Mouse (Mus musculus): ENCODE measurements around the gene Clcn3. TPM values are rescaled to one million over a fixed set of nuclear protein-coding genes. Genes with fewer than 3 reads are reported as not detected.

Clcn3 gene
- polyA plus RNA-seq, 1 experiment from 2014 or later = 44.4 TPM

DNA sequence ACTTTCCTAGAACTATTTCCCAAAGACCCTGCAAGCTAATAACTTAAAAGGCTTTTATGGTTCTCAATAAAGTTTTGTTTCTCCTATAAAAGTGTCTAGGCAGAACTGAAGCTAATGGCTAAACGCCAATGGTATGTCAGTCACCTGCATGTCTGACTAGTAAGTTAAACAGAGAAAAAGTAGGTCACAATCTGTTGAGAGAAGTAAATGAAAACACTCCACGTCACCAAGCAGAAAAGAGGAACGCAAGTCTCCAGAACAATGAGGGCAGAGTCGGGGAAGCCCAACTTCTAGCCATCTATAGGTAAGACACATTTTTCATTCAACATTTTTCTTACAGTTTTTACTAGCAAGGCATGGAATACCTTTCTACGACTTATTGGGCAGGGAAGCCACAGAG is 4.6 kb downstream of the Clcn3 start:
- Histone ChIP-seq H3K9me3 (ENCODE audit: control insufficient read depth, low read length) (no peaks in the 10 kb centered on the region), H3K27ac (ENCODE audit: low read depth, low read length) (no peak overlapping the region), H3K9ac (ENCODE audit: low read length) (no peak overlapping the region), H3K36me3 (ENCODE audit: control insufficient read depth, insufficient read depth, low read length) (no peaks in the 10 kb centered on the region), H3K4me3 (ENCODE audit: low read depth, low read length) (no peak overlapping the region), H3K4me2 (ENCODE audit: low read depth, low read length, severe bottlenecking) (no peak overlapping the region), H3K27me3 (ENCODE audit: control insufficient read depth, insufficient read depth, low read length) (no peaks in the 10 kb centered on the region), H3K4me1 (replicated peaks; ENCODE audit: control insufficient read depth, insufficient read depth, low read length) (no peaks in the 10 kb centered on the region)
- DNase-seq (ENCODE audit: low spot score) = no peak
- ATAC-seq (replicated peaks; ENCODE audit: low FRiP score) = no peak
- 91% methylated on average over 5 of the region's 5 CpGs for WGBS

DNA sequence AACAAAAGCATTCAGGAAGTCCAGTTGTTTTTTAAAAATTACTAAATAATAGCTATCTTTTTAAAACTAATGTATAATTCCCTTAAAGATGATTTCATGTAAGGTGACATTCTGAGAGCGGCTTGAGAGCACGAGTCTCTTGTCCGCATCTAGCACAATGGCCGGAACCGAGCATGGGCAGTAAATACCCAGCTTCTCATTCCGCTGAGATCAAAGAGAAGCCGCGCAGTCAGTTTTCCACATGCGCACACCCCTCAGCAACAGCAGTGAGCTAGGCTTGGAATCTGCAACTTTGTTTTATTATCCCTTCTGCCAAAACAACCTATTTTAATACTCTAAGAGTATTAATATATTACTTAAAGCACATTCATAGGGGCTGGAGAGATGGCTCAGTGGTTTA is 6.3 kb downstream of the Clcn3 start:
- no peak overlapping the region for H3K27ac ChIP-seq (ENCODE audit: low read depth, low read length)
- DNase-seq (ENCODE audit: low spot score) (no peak), ATAC-seq (replicated peaks; ENCODE audit: low FRiP score) (no peak)
- no peaks in the 10 kb centered on the region for H3K36me3 ChIP-seq (ENCODE audit: control insufficient read depth, insufficient read depth, low read length)
- no peaks in the 10 kb centered on the region for H3K4me1 ChIP-seq (replicated peaks; ENCODE audit: control insufficient read depth, insufficient read depth, low read length)
- 80% methylated on average over 9 of the region's 9 CpGs for WGBS
- no peak overlapping the region for H3K4me2 ChIP-seq (ENCODE audit: low read depth, low read length, severe bottlenecking)
- H3K9me3 ChIP-seq (ENCODE audit: control insufficient read depth, low read length) = no peaks in the 10 kb centered on the region
- H3K27me3 ChIP-seq (ENCODE audit: control insufficient read depth, insufficient read depth, low read length) = no peaks in the 10 kb centered on the region
- no peak overlapping the region for H3K4me3 ChIP-seq (ENCODE audit: low read depth, low read length)
- H3K9ac ChIP-seq (ENCODE audit: low read length) = no peak overlapping the region

GRCm38 (mm10) chr8:60974837-60975236 is 8.3 kb downstream of the Clcn3 start:
- no peaks in the 10 kb centered on the region for H3K27me3 ChIP-seq (ENCODE audit: control insufficient read depth, insufficient read depth, low read length)
- no peak overlapping the region for H3K9ac ChIP-seq (ENCODE audit: low read length)
- no peaks in the 10 kb centered on the region for H3K9me3 ChIP-seq (ENCODE audit: control insufficient read depth, low read length)
- H3K4me3 ChIP-seq (ENCODE audit: low read depth, low read length) = no peak overlapping the region
- 84% methylated on average over 2 of the region's 2 CpGs for WGBS
- no peak overlapping the region for H3K27ac ChIP-seq (ENCODE audit: low read depth, low read length)
- no peak for DNase-seq (ENCODE audit: low spot score)
- no peaks in the 10 kb centered on the region for H3K36me3 ChIP-seq (ENCODE audit: control insufficient read depth, insufficient read depth, low read length)
- no peak for ATAC-seq (replicated peaks; ENCODE audit: low FRiP score)
- no peak overlapping the region for H3K4me2 ChIP-seq (ENCODE audit: low read depth, low read length, severe bottlenecking)
- H3K4me1 ChIP-seq (replicated peaks; ENCODE audit: control insufficient read depth, insufficient read depth, low read length) = no peaks in the 10 kb centered on the region

GRCm38 (mm10) chr8:60973448-60973847 is 9.7 kb downstream of the Clcn3 start:
- WGBS = 85% methylated on average over 2 of the region's 2 CpGs
- no peaks in the 10 kb centered on the region for H3K36me3 ChIP-seq (ENCODE audit: control insufficient read depth, insufficient read depth, low read length)
- no peak overlapping the region for H3K4me2 ChIP-seq (ENCODE audit: low read depth, low read length, severe bottlenecking)
- no peaks in the 10 kb centered on the region for H3K9me3 ChIP-seq (ENCODE audit: control insufficient read depth, low read length)
- no peak overlapping the region for H3K27ac ChIP-seq (ENCODE audit: low read depth, low read length)
- H3K9ac ChIP-seq (ENCODE audit: low read length) = no peak overlapping the region
- no peaks in the 10 kb centered on the region for H3K27me3 ChIP-seq (ENCODE audit: control insufficient read depth, insufficient read depth, low read length)
- ATAC-seq (replicated peaks; ENCODE audit: low FRiP score) (no peak), DNase-seq (ENCODE audit: low spot score) (no peak)
- H3K4me3 ChIP-seq (ENCODE audit: low read depth, low read length) = no peak overlapping the region
- H3K4me1 ChIP-seq (replicated peaks; ENCODE audit: control insufficient read depth, insufficient read depth, low read length) = no peaks in the 10 kb centered on the region

- Histone ChIP-seq H3K27me3 (ENCODE audit: control insufficient read depth, insufficient read depth, low read length) (no peaks in the 10 kb centered on the region), H3K27ac (ENCODE audit: low read depth, low read length) (no peak overlapping the region), H3K9me3 (ENCODE audit: control insufficient read depth, low read length) (no peaks in the 10 kb centered on the region), H3K9ac (ENCODE audit: low read length) (no peak overlapping the region), H3K4me3 (ENCODE audit: low read depth, low read length) (no peak overlapping the region), H3K36me3 (ENCODE audit: control insufficient read depth, insufficient read depth, low read length) (no peaks in the 10 kb centered on the region), H3K4me2 (ENCODE audit: low read depth, low read length, severe bottlenecking) (no peak overlapping the region), H3K4me1 (replicated peaks; ENCODE audit: control insufficient read depth, insufficient read depth, low read length) (no peaks in the 10 kb centered on the region)
- WGBS = 84% methylated on average over 4 of the region's 4 CpGs
- DNase-seq (ENCODE audit: low spot score) (no peak), ATAC-seq (replicated peaks; ENCODE audit: low FRiP score) (no peak)
Observed at GRCm38 (mm10) chr8:60971808-60972207, 11.3 kb downstream of the Clcn3 start.

- no peak overlapping the region for H3K4me2 ChIP-seq (ENCODE audit: low read depth, low read length, severe bottlenecking)
- ATAC-seq (replicated peaks; ENCODE audit: low FRiP score) = no peak
- 31% methylated on average over 2 of the region's 2 CpGs for WGBS
- DNase-seq (ENCODE audit: low spot score) = no peak
- no peaks in the 10 kb centered on the region for H3K36me3 ChIP-seq (ENCODE audit: control insufficient read depth, insufficient read depth, low read length)
- no peaks in the 10 kb centered on the region for H3K9me3 ChIP-seq (ENCODE audit: control insufficient read depth, low read length)
- no peaks in the 10 kb centered on the region for H3K27me3 ChIP-seq (ENCODE audit: control insufficient read depth, insufficient read depth, low read length)
- no peak overlapping the region for H3K4me3 ChIP-seq (ENCODE audit: low read depth, low read length)
- no peak overlapping the region for H3K9ac ChIP-seq (ENCODE audit: low read length)
- H3K27ac ChIP-seq (ENCODE audit: low read depth, low read length) = no peak overlapping the region
- no peaks in the 10 kb centered on the region for H3K4me1 ChIP-seq (replicated peaks; ENCODE audit: control insufficient read depth, insufficient read depth, low read length)
Observed at GRCm38 (mm10) chr8:60969091-60969490, 14.0 kb downstream of the Clcn3 start.

DNA sequence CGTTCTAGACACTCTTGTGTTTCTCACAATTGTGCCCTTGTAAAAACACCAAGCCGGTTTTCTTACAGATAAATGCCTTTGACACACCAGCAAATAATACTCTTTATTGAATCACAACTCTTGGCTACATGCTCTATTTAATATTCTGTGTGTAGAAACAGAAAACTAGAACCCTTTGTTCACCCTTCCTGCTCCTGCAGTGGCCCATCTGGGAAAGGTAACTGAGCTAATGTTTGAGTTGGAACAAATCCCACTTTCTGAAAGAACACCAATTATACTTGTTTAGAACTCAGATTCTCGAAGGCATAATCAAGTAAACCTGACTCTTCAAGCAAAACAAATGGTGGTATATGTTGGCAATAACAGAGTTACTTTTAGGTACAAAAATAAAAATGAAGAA is 17.4 kb downstream of the Clcn3 start:
- no peaks in the 10 kb centered on the region for H3K36me3 ChIP-seq (ENCODE audit: control insufficient read depth, insufficient read depth, low read length)
- no peaks in the 10 kb centered on the region for H3K9me3 ChIP-seq (ENCODE audit: control insufficient read depth, low read length)
- H3K4me3 ChIP-seq (ENCODE audit: low read depth, low read length) = no peak overlapping the region
- H3K4me1 ChIP-seq (replicated peaks; ENCODE audit: control insufficient read depth, insufficient read depth, low read length) = no peaks in the 10 kb centered on the region
- DNase-seq (ENCODE audit: low spot score) = no peak
- H3K4me2 ChIP-seq (ENCODE audit: low read depth, low read length, severe bottlenecking) = no peak overlapping the region
- ATAC-seq (replicated peaks; ENCODE audit: low FRiP score) = no peak
- no peaks in the 10 kb centered on the region for H3K27me3 ChIP-seq (ENCODE audit: control insufficient read depth, insufficient read depth, low read length)
- H3K9ac ChIP-seq (ENCODE audit: low read length) = no peak overlapping the region
- no peak overlapping the region for H3K27ac ChIP-seq (ENCODE audit: low read depth, low read length)
- 77% methylated on average over 3 of the region's 3 CpGs for WGBS

DNA sequence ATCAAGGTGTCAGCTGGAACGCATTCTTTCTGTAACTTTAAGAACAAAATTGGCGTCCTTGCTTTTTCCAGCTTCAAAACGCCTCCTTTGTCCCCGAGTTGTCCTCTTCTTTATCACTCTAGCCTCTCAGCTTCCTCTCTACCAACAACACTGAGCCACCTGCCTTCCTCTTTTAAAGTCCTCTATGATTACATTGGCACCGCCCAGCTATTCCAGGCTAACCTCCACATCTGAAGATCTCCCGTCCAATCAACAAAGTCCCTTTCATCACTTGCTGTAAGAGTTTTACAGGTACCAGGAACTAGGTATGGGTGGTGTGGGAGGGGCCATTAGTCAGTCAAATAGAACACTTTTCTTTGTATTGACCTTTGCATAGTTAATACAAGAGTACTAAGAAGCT is 17.8 kb downstream of the Clcn3 start:
- DNase-seq (ENCODE audit: low spot score) (no peak), ATAC-seq (replicated peaks; ENCODE audit: low FRiP score) (no peak)
- no peak overlapping the region for H3K27ac ChIP-seq (ENCODE audit: low read depth, low read length)
- no peaks in the 10 kb centered on the region for H3K9me3 ChIP-seq (ENCODE audit: control insufficient read depth, low read length)
- no peaks in the 10 kb centered on the region for H3K27me3 ChIP-seq (ENCODE audit: control insufficient read depth, insufficient read depth, low read length)
- H3K4me2 ChIP-seq (ENCODE audit: low read depth, low read length, severe bottlenecking) = no peak overlapping the region
- no peaks in the 10 kb centered on the region for H3K4me1 ChIP-seq (replicated peaks; ENCODE audit: control insufficient read depth, insufficient read depth, low read length)
- no peak overlapping the region for H3K9ac ChIP-seq (ENCODE audit: low read length)
- no peak overlapping the region for H3K4me3 ChIP-seq (ENCODE audit: low read depth, low read length)
- no peaks in the 10 kb centered on the region for H3K36me3 ChIP-seq (ENCODE audit: control insufficient read depth, insufficient read depth, low read length)
- WGBS = 58% methylated on average over 6 of the region's 6 CpGs

- H3K4me3 ChIP-seq (ENCODE audit: low read depth, low read length) = no peak overlapping the region
- 68% methylated on average over 4 of the region's 4 CpGs for WGBS
- DNase-seq (ENCODE audit: low spot score) (no peak), ATAC-seq (replicated peaks; ENCODE audit: low FRiP score) (no peak)
- no peak overlapping the region for H3K4me2 ChIP-seq (ENCODE audit: low read depth, low read length, severe bottlenecking)
- H3K9ac ChIP-seq (ENCODE audit: low read length) = no peak overlapping the region
- H3K27ac ChIP-seq (ENCODE audit: low read depth, low read length) = no peak overlapping the region
- no peaks in the 10 kb centered on the region for H3K27me3 ChIP-seq (ENCODE audit: control insufficient read depth, insufficient read depth, low read length)
- no peaks in the 10 kb centered on the region for H3K9me3 ChIP-seq (ENCODE audit: control insufficient read depth, low read length)
- H3K4me1 ChIP-seq (replicated peaks; ENCODE audit: control insufficient read depth, insufficient read depth, low read length) = no peaks in the 10 kb centered on the region
- no peaks in the 10 kb centered on the region for H3K36me3 ChIP-seq (ENCODE audit: control insufficient read depth, insufficient read depth, low read length)
Observed at GRCm38 (mm10) chr8:60964518-60964917, 18.6 kb downstream of the Clcn3 start.

Measured in forebrain, embryonic 11.5 days (tissue).